Mouse (Mus musculus) lung, postnatal 0 days (tissue): Measurements from ENCODE around the gene Gm13278. TPM values are rescaled to one million over a fixed set of nuclear protein-coding genes. Genes with fewer than 3 reads are reported as not detected.
A peak's percentile ranks its signal among the peaks of the same experiment; 100 is the strongest.
"Not testable (repeated sequence)": the region's sequence is repeated elsewhere in the genome, so short reads cannot be mapped to it uniquely, and the experiment has no call there.

Experiments
- ATAC-seq: fragments of 200-750 bp; cut with Nextera tagmentation; 2 replicates; pipeline ENCODE4 v1.8.0; 2017; ENCODE audit warnings: moderate library complexity
- DNase-seq: peaks from one replicate; pipeline ENCODE4 v3.0.0-alpha.2; 2016; ENCODE audit warnings: low spot score
- H3K27ac ChIP-seq: fragments of 300-500 bp; sonication (generic); 2 replicates; pipeline ENCODE4 v1.5.1; 2014; ENCODE audit warnings: antibody characterized with exemption, mild to moderate bottlenecking, low read length, mixed read lengths
- H3K27me3 ChIP-seq: fragments of 300-500 bp; sonication (generic); replicated peaks from 2 replicates; pipeline ENCODE4 v1.6.1; 2014; ENCODE audit warnings: low read length, mixed read lengths; ENCODE audit not compliant: insufficient read depth
- H3K36me3 ChIP-seq: fragments of 300-500 bp; sonication (generic); 2 replicates; pipeline ENCODE4 v1.6.1; 2014; ENCODE audit warnings: low read length, mixed read lengths; ENCODE audit not compliant: insufficient read depth
- H3K4me1 ChIP-seq: fragments of 300-500 bp; sonication (generic); 2 replicates; pipeline ENCODE4 v1.6.1; 2014; ENCODE audit warnings: antibody characterized with exemption, low read depth, low read length, mixed read lengths; ENCODE audit not compliant: insufficient read depth
- H3K4me2 ChIP-seq: fragments of 300-500 bp; sonication (generic); replicated peaks from 2 replicates; pipeline ENCODE4 v1.6.1; 2014; ENCODE audit warnings: low read depth, mild to moderate bottlenecking, low read length, moderate library complexity, mixed read lengths
- H3K4me3 ChIP-seq: fragments of 300-500 bp; sonication (generic); 2 replicates; pipeline ENCODE4 v1.5.1; 2014; ENCODE audit warnings: low read depth, low read length
- H3K9ac ChIP-seq: fragments of 300-500 bp; sonication (generic); replicated peaks from 2 replicates; pipeline ENCODE4 v1.6.1; 2014; ENCODE audit warnings: low read depth, mild to moderate bottlenecking
- H3K9me3 ChIP-seq: fragments of 300-500 bp; sonication (generic); 2 replicates; pipeline ENCODE4 v1.6.1; 2016; ENCODE audit warnings: low read length, mixed read lengths
- CTCF ChIP-seq: IDR thresholded peaks from 2 replicates; pipeline ENCODE4 v1.5.1; 2016; ENCODE audit warnings: antibody characterized with exemption, mild to moderate bottlenecking
- WGBS: fragments of 180-500 bp; shearing (Covaris S2); extraction: QIAGEN DNeasy Blood & Tissue Kit; methylation state at CpG from one replicate; pipeline ENCODE4 v1.1.7; 2014; 5-methylcytosine and 5-hydroxymethylcytosine counted together
- polyA plus RNA-seq: library from polyadenylated mRNA; unstranded; fragments of >200 nt; fragmentation: Nextera tagmentation; extraction: Ambion mirVana; gene quantifications from 2 replicates; pipeline ENCODE4 v1.2.1, GENCODE M21; 2015

Gm13278 gene
- polyA plus RNA-seq, 1 experiment from 2014 or later: not detected

- not testable (repeated sequence) for H3K4me3 ChIP-seq, H3K4me1 ChIP-seq, ATAC-seq, H3K36me3 ChIP-seq, DNase-seq, H3K9me3 ChIP-seq, H3K27me3 ChIP-seq, H3K27ac ChIP-seq, H3K4me2 ChIP-seq, H3K9ac ChIP-seq
- TF ChIP-seq CTCF: peak; percentile 60
- WGBS: no CpG with 5 or more reads among the region's 28 CpGs
Measured at GRCm38 (mm10) chr4:88788402-88788801, 2.9 kb upstream of the Gm13278 start, which contains the start of gene Gm13277. Gm13277 (plus strand) TSS chr4:88788632.

- WGBS: 0% methylated on average over 6 of the region's 52 CpGs
- peak; percentile 49 for TF ChIP-seq CTCF
Measured at GRCm38 (mm10) chr4:88793936-88794675, 2.8 kb downstream of the Gm13278 start, which contains the start of gene Gm13275. Gm13275 (plus strand) TSS chr4:88794487.

GRCm38 (mm10) chr4:88797097-88797496, 5.7 kb downstream of the Gm13278 start, which contains the start of gene Gm13279:
Gm13279 (plus strand) TSS chr4:88797397.
- not testable (repeated sequence) for H3K4me2 ChIP-seq, H3K9me3 ChIP-seq, H3K4me1 ChIP-seq, H3K27ac ChIP-seq, H3K4me3 ChIP-seq, H3K36me3 ChIP-seq, ATAC-seq, H3K27me3 ChIP-seq, H3K9ac ChIP-seq, DNase-seq
- WGBS: no CpG with 5 or more reads among the region's 28 CpGs

More at GRCm38 (mm10) chr4:88793936-88794675, 2.8 kb downstream of the Gm13278 start, which contains the start of gene Gm13275:
- H3K9me3 ChIP-seq, DNase-seq, H3K36me3 ChIP-seq, H3K9ac ChIP-seq, H3K4me1 ChIP-seq, H3K27me3 ChIP-seq, H3K27ac ChIP-seq, H3K4me3 ChIP-seq, ATAC-seq, H3K4me2 ChIP-seq: not testable (repeated sequence)

GRCm38 (mm10) chr4:88799365-88799764, 8.0 kb downstream of the Gm13278 start, which contains the start of gene Gm13285:
Gm13285 (plus strand) TSS chr4:88799665.
- not testable (repeated sequence) for H3K36me3 ChIP-seq, H3K4me3 ChIP-seq, H3K27ac ChIP-seq, H3K9ac ChIP-seq, H3K27me3 ChIP-seq, H3K9me3 ChIP-seq, DNase-seq, H3K4me1 ChIP-seq, H3K4me2 ChIP-seq, ATAC-seq
- WGBS: 14% methylated on average over 1 of the region's 7 CpGs

- no CpG with 5 or more reads among the region's 29 CpGs for WGBS
- H3K4me1 ChIP-seq, H3K27me3 ChIP-seq, H3K9me3 ChIP-seq, H3K27ac ChIP-seq, H3K4me3 ChIP-seq, H3K36me3 ChIP-seq, H3K4me2 ChIP-seq, ATAC-seq, H3K9ac ChIP-seq, DNase-seq: not testable (repeated sequence)
Measured at GRCm38 (mm10) chr4:88802954-88803353, 11.6 kb downstream of the Gm13278 start, which contains the start of gene Gm13287. Gm13287 (plus strand) TSS chr4:88803254.

- WGBS: no CpG with 5 or more reads among the region's 8 CpGs
- H3K4me1 ChIP-seq, H3K27ac ChIP-seq, H3K4me2 ChIP-seq, DNase-seq, ATAC-seq, H3K9ac ChIP-seq, H3K36me3 ChIP-seq, H3K9me3 ChIP-seq, H3K4me3 ChIP-seq, H3K27me3 ChIP-seq: not testable (repeated sequence)
Measured at GRCm38 (mm10) chr4:88805231-88805630, 13.9 kb downstream of the Gm13278 start, which contains the start of gene Gm13288. Gm13288 (plus strand) TSS chr4:88805531.

- no CpG with 5 or more reads among the region's 34 CpGs for WGBS
- not testable (repeated sequence) for ATAC-seq
Measured at GRCm38 (mm10) chr4:88805761-88806160, 14.4 kb downstream of the Gm13278 start.

More at GRCm38 (mm10) chr4:88805761-88806160, 14.4 kb downstream of the Gm13278 start:
- peak; percentile 43 for TF ChIP-seq CTCF
- H3K27ac ChIP-seq, DNase-seq, H3K9ac ChIP-seq, H3K4me3 ChIP-seq, H3K27me3 ChIP-seq, H3K4me2 ChIP-seq, H3K36me3 ChIP-seq, H3K9me3 ChIP-seq, H3K4me1 ChIP-seq: not testable (repeated sequence)
